Mouse (Mus musculus): Measurements from ENCODE around the gene Rpusd4. TPM values are rescaled to one million over a fixed set of nuclear protein-coding genes. Genes with fewer than 3 reads are reported as not detected.

Gene Rpusd4
- polyA plus RNA-seq, 1 experiment from 2014 or later = 33.8 TPM

DNA sequence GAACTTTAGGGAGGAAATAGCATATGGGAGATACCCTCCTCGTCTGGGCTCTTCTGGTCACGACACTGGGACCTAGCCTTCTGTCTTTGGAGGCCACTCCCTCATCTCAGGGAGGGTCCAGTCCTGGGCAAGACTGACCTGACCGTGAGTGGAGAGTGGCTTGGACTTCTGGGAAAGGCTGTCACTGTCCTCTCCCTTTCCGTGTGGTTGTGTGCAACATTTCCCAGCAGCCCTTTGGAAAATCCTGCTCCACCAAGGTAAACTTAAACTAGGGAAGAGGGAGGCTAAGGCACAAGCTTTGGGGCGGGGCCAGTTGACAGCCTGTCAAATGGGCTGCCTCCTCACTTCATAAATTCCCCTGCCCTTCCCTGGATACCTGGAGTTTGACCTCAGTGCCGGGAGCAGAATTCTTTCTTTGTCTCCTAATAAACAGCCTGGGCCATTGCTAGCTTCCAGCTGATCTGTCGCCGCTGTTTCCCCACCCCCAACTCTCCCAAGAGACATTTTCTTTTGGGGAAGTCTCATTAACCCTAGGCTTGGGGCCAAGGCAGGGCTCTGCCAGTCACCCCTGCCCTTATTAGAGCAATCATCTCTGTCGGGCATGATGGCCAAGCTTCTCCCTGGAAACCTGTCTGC is 51.0 kb downstream of the Rpusd4 start:
- no peaks in the 10 kb centered on the region for H3K9me3 ChIP-seq
- H3K9ac ChIP-seq = no peak overlapping the region
- no peaks in the 10 kb centered on the region for H3K36me3 ChIP-seq
- peak; percentile 87 for ATAC-seq
- H3K4me1 ChIP-seq (replicated peaks) = peaks cover 26% of the 10 kb centered on the region; the same call in 1 of the 2 replicates
- peak overlapping the region; percentile 48 for H3K27ac ChIP-seq
- H3K4me2 ChIP-seq (replicated peaks) = peak overlapping the region; percentile 44
- WGBS = 22% methylated on average over 9 of the region's 9 CpGs
- no peak overlapping the region for H3K4me3 ChIP-seq (replicated peaks)
- H3K27me3 ChIP-seq (replicated peaks) = no peaks in the 10 kb centered on the region

DNA sequence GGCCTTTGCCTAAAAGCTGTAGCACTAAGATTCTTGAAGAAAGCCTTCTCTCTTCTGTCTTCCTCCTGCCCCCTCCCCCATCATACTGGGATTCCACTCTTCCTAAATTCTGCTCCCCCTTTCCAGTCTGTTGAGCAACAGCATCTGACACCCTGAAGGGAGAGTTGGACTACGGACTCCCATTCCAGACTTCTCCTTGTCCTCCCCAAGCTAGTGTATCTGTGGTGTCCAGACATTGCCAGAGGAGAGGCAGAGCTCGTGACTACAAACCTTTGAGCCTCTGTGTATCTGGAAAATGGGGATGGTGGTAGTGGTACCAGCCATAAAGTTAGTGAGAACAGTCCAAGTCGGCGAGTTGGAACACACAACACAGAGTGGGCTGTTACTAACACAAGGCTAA is 52.6 kb downstream of the Rpusd4 start:
- WGBS = 90% methylated on average over 4 of the region's 4 CpGs
- ATAC-seq = no peak
- no peak overlapping the region for H3K4me3 ChIP-seq (replicated peaks)

DNA sequence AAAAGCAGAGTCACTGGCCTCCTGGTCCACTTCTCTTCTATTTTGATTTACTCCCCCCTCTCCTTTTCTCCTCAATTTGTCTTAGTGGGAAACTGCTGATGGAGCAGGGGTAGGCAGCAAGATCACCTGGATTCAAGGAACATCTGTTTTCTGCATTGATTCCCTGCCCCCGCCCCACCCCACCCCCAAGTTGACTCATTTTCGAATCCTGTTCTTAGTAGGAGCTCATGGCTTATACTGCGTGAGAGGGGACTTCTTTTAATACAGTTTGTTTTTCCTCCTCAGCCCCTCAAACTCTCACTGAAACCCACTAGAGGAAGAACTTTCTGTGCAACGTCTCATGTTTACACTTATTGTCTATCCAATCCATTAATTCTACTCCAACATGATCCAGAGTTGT is 56.3 kb downstream of the Rpusd4 start:
- no peak overlapping the region for H3K9ac ChIP-seq
- WGBS = 64% methylated on average over 4 of the region's 4 CpGs
- no peak overlapping the region for H3K4me3 ChIP-seq (replicated peaks)
- ATAC-seq = no peak
- H3K27me3 ChIP-seq (replicated peaks) = no peaks in the 10 kb centered on the region
- H3K36me3 ChIP-seq = no peaks in the 10 kb centered on the region
- H3K9me3 ChIP-seq = no peaks in the 10 kb centered on the region
- peaks cover 19% of the 10 kb centered on the region for H3K4me1 ChIP-seq (replicated peaks)
- H3K27ac ChIP-seq = no peak overlapping the region
- no peak overlapping the region for H3K4me2 ChIP-seq (replicated peaks)

More for the DNA sequence above, 52.6 kb downstream of the Rpusd4 start:
- no peaks in the 10 kb centered on the region for H3K27me3 ChIP-seq (replicated peaks)
- H3K4me2 ChIP-seq (replicated peaks) = no peak overlapping the region
- H3K9ac ChIP-seq = no peak overlapping the region
- peaks cover 26% of the 10 kb centered on the region for H3K4me1 ChIP-seq (replicated peaks)
- no peaks in the 10 kb centered on the region for H3K9me3 ChIP-seq
- H3K27ac ChIP-seq = no peak overlapping the region
- H3K36me3 ChIP-seq = no peaks in the 10 kb centered on the region

DNA sequence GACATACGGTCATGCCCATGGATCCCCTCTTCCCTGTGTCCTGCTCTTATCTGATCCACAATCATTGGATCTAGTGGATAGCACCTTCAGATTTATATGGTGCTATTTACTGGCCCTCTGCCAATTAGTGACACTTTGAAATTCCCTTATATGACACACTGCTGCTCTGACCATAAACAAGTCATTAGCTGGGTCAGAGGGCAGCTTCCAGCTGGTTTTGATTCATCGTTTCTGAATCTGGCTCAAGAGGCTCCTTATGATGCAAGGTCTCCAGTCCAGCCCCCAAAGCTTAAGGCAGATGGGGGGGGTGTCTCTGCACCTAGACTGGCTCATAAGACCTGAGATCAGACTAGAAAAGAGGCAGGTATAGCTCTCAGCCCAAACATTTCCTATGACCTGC is 56.9 kb downstream of the Rpusd4 start:
- Histone ChIP-seq H3K36me3 (no peaks in the 10 kb centered on the region), H3K4me2 (replicated peaks) (no peak overlapping the region), H3K9ac (no peak overlapping the region), H3K4me3 (replicated peaks) (no peak overlapping the region), H3K4me1 (replicated peaks) (peaks cover 18% of the 10 kb centered on the region), H3K27ac (no peak overlapping the region), H3K9me3 (no peaks in the 10 kb centered on the region), H3K27me3 (replicated peaks) (no peaks in the 10 kb centered on the region)
- peak; percentile 9; the same call in 1 of the 2 replicates for ATAC-seq
- 30% methylated on average over 2 of the region's 2 CpGs for WGBS

DNA sequence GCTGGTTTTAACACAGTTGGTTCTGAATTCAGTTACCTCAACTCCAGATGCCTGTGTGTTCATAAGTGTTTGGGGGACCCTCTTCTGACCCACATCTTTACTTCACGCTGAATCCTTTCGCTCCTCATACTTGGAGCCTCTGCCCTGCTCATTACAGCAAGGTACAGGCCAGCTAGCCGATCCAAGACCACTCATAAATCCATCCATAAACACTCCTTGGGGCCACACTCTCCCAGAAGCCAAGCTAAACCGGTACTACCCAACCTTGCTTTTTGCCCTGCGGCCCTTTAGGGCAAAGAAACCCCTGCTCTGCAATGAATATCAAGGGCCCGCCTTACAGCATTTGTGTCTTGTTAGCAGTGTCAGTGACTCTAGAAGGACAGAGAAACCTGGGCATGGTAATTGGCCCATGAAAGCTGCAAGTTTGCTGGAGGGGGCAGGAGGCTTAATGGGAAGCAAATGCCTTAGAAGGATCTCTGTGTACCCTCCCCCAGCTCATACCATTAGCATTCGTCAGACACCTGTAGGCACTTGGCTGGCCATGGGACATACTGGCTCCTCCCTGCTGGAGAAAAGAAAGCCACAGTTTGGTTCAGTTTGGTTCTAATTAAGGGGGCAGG is 59.1 kb downstream of the Rpusd4 start:
- peaks cover 34% of the 10 kb centered on the region for H3K4me1 ChIP-seq (replicated peaks)
- H3K4me2 ChIP-seq (replicated peaks) = no peak overlapping the region
- H3K4me3 ChIP-seq (replicated peaks) = no peak overlapping the region
- H3K9me3 ChIP-seq = no peaks in the 10 kb centered on the region
- H3K9ac ChIP-seq = no peak overlapping the region
- WGBS = 54% methylated on average over 7 of the region's 7 CpGs
- 0 out of 2 replicates have a peak overlapping the region, but pooled peaks have one; percentile 22 for H3K27ac ChIP-seq
- no peaks in the 10 kb centered on the region for H3K36me3 ChIP-seq
- ATAC-seq = no peak
- H3K27me3 ChIP-seq (replicated peaks) = 0 out of 2 replicates have a peak, but pooled peaks cover 2% of the 10 kb centered on the region

Other genes with a start within 250 kb of the Rpusd4 start
- gene St3gal4, start 148.6 kb upstream of the Rpusd4 start, polyA plus RNA-seq (2015; fragmentation: Nextera tagmentation; extraction: Ambion mirVana) = 146 and 161 TPM in 2 replicates
- 86.1 and 87.1 TPM in 2 replicates for gene Dcps, start 91.8 kb upstream of the Rpusd4 start, polyA plus RNA-seq (2015; fragmentation: Nextera tagmentation; extraction: Ambion mirVana)
- gene Srpr, start 67.7 kb upstream of the Rpusd4 start, polyA plus RNA-seq (2015; fragmentation: Nextera tagmentation; extraction: Ambion mirVana) = 135 and 137 TPM in 2 replicates
- 13.2 and 13.9 TPM in 2 replicates for gene Tirap, start 67.6 kb upstream of the Rpusd4 start, polyA plus RNA-seq (2015; fragmentation: Nextera tagmentation; extraction: Ambion mirVana)
- 42.0 and 42.4 TPM in 2 replicates for gene Foxred1, start 56.8 kb upstream of the Rpusd4 start, polyA plus RNA-seq (2015; fragmentation: Nextera tagmentation; extraction: Ambion mirVana)
- 52.7 and 52.8 TPM in 2 replicates for gene Fam118b, start 60 bp upstream of the Rpusd4 start, polyA plus RNA-seq (2015; fragmentation: Nextera tagmentation; extraction: Ambion mirVana)
- gene Cdon, start 153.3 kb downstream of the Rpusd4 start, polyA plus RNA-seq (2015; fragmentation: Nextera tagmentation; extraction: Ambion mirVana) = 6.6 and 8.2 TPM in 2 replicates